Mouse (Mus musculus): ENCODE measurements around the gene Nhlrc1. TPM values are rescaled to one million over a fixed set of nuclear protein-coding genes. Genes with fewer than 3 reads are reported as not detected.

Gene Nhlrc1
- polyA plus RNA-seq, 1 experiment, result 1.0 TPM

DNA sequence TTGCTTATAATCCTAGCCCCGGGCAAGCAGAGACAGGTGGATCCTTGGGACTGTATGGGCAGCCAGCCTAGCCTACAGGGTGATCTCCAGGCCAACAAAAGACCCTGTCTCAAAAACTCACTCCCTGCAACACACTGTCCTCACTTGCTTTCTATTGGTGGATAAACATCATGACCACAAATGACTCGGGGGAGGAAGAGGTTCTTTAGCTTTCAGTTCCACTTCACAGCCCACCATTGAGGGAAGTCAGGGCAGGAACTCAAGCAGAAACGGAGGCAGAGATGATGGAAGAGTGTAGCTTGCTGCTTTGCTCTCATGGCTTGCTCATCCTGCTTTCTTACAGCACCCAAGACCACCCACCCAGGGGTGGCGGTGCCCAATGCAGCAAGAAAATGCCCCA lies 17.3 kb downstream of the Nhlrc1 start:
- Histone ChIP-seq H3K27me3 (ENCODE audit: control insufficient read depth, insufficient read depth, low read length, poor library complexity, severe bottlenecking) (no peaks in the 10 kb centered on the region), H3K4me3 (ENCODE audit: low read depth, low read length) (no peak overlapping the region), H3K36me3 (ENCODE audit: control insufficient read depth, insufficient read depth, low read length, poor library complexity, severe bottlenecking) (no peaks in the 10 kb centered on the region), H3K9ac (ENCODE audit: low read depth, poor library complexity, severe bottlenecking) (no peak overlapping the region), H3K9me3 (replicated peaks; ENCODE audit: control insufficient read depth, insufficient read depth, low read length, poor library complexity, severe bottlenecking) (no peaks in the 10 kb centered on the region), H3K27ac (ENCODE audit: insufficient read depth, low read length) (no peak overlapping the region), H3K4me1 (ENCODE audit: control insufficient read depth, insufficient read depth, low read length) (no peaks in the 10 kb centered on the region)
- TF ChIP-seq POLR2A (IDR thresholded peaks at IDR 0.05; ENCODE audit: insufficient read depth, low read length) (no peak), CTCF (IDR thresholded peaks at IDR 0.05; ENCODE audit: low read depth, low read length) (no peak)

DNA sequence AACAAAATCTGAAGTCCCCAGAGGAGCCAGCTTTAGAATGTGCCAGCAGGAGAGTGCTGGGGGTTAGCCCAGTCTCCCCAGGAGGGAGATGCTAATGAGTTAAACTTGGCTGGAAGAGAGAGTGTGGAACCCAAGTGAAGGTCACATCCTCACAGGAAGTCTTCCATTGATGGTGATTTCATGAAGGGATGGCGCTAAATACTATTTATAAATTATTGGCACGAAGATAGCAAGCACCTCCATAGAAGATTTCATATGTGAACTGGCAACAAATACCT lies 21.4 kb downstream of the Nhlrc1 start:
- Histone ChIP-seq H3K27ac (ENCODE audit: insufficient read depth, low read length) (no peak overlapping the region), H3K9me3 (replicated peaks; ENCODE audit: control insufficient read depth, insufficient read depth, low read length, poor library complexity, severe bottlenecking) (no peaks in the 10 kb centered on the region), H3K27me3 (ENCODE audit: control insufficient read depth, insufficient read depth, low read length, poor library complexity, severe bottlenecking) (no peaks in the 10 kb centered on the region), H3K9ac (ENCODE audit: low read depth, poor library complexity, severe bottlenecking) (no peak overlapping the region), H3K36me3 (ENCODE audit: control insufficient read depth, insufficient read depth, low read length, poor library complexity, severe bottlenecking) (no peaks in the 10 kb centered on the region), H3K4me3 (ENCODE audit: low read depth, low read length) (no peak overlapping the region), H3K4me1 (ENCODE audit: control insufficient read depth, insufficient read depth, low read length) (no peaks in the 10 kb centered on the region)
- no peak for TF ChIP-seq CTCF (IDR thresholded peaks at IDR 0.05; ENCODE audit: low read depth, low read length)
- no peak for TF ChIP-seq POLR2A (IDR thresholded peaks at IDR 0.05; ENCODE audit: insufficient read depth, low read length)
- TF ChIP-seq EP300 (IDR thresholded peaks at IDR 0.05; ENCODE audit: insufficient read depth, low read depth, low read length), result no peak

DNA sequence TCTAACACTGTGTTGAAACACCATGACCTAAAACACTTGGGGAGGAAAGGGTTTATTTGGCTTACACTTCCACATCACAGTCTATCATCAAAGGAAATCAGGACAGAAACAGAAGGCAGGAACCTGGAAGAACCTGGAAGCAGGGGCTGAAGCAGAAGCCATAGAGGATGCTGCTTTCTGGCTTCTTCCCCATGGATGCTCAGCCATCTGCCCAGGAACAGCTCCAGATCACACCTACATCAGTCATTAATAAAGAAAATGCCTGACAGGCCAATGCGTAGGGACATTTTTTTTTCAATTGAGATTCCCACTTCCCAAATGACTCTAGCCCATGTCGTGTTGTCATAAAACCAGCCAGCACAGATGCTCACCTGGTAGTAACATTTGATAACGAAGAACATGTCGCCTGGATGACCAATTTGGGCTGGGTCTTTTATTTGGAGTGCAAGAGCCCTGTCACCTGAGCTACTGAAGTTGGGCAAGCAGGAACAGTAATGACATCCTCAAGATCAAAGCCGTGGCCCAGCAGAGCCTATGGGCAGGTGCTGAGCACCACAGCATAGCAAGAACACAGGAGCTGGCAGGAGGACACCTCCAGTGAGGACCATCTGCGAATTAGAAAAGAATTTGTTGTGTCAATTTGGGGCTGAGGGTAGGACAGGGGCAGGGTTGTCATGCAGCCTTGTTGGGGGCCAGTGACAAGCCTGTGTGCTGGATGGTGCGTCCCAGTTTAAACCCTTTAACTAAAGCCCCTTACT lies 22.0 kb downstream of the Nhlrc1 start:
- H3K4me1 ChIP-seq (ENCODE audit: control insufficient read depth, insufficient read depth, low read length), result no peaks in the 10 kb centered on the region
- no peak overlapping the region for H3K9ac ChIP-seq (ENCODE audit: low read depth, poor library complexity, severe bottlenecking)
- H3K36me3 ChIP-seq (ENCODE audit: control insufficient read depth, insufficient read depth, low read length, poor library complexity, severe bottlenecking), result no peaks in the 10 kb centered on the region
- no peak overlapping the region for H3K27ac ChIP-seq (ENCODE audit: insufficient read depth, low read length)
- no peak for TF ChIP-seq EP300 (IDR thresholded peaks at IDR 0.05; ENCODE audit: insufficient read depth, low read depth, low read length)
- TF ChIP-seq POLR2A (IDR thresholded peaks at IDR 0.05; ENCODE audit: insufficient read depth, low read length), result no peak
- no peak for TF ChIP-seq CTCF (IDR thresholded peaks at IDR 0.05; ENCODE audit: low read depth, low read length)
- no peak overlapping the region for H3K4me3 ChIP-seq (ENCODE audit: low read depth, low read length)
- H3K27me3 ChIP-seq (ENCODE audit: control insufficient read depth, insufficient read depth, low read length, poor library complexity, severe bottlenecking), result no peaks in the 10 kb centered on the region
- no peaks in the 10 kb centered on the region for H3K9me3 ChIP-seq (replicated peaks; ENCODE audit: control insufficient read depth, insufficient read depth, low read length, poor library complexity, severe bottlenecking)

DNA sequence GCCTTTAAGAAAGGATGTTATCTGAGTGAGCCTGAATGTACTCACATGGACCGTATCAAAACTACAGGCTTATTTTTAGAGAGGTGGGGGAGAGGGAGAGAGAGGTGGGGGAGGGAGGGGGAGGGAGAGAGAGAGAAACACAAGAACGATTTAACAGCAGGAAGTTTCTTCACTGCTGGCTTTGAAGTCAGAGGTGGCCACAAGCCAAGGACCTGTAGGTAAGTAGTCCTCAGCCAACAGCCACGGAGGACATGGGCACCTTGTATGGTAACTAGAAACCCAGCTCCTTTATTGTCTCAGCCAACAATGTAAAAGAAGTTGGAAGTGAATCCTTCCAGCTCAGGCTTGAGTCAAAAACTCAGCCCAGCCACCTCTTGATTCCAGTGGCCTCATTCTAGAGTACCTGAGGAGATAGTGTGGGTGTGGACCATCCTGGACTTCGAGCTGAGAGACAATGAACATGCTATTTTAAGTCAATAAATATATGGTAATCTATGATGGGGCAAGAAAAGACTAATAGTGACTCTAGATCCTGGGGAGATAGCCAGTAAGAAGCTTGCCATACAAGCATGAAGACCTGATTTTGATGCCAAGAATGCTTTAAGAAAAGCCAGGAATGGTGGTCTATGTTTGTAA lies 24.2 kb downstream of the Nhlrc1 start:
- Histone ChIP-seq H3K4me3 (ENCODE audit: low read depth, low read length) (no peak overlapping the region), H3K4me1 (ENCODE audit: control insufficient read depth, insufficient read depth, low read length) (no peaks in the 10 kb centered on the region), H3K27me3 (ENCODE audit: control insufficient read depth, insufficient read depth, low read length, poor library complexity, severe bottlenecking) (no peaks in the 10 kb centered on the region), H3K27ac (ENCODE audit: insufficient read depth, low read length) (no peak overlapping the region), H3K9me3 (replicated peaks; ENCODE audit: control insufficient read depth, insufficient read depth, low read length, poor library complexity, severe bottlenecking) (no peaks in the 10 kb centered on the region), H3K9ac (ENCODE audit: low read depth, poor library complexity, severe bottlenecking) (no peak overlapping the region), H3K36me3 (ENCODE audit: control insufficient read depth, insufficient read depth, low read length, poor library complexity, severe bottlenecking) (no peaks in the 10 kb centered on the region)
- TF ChIP-seq EP300 (IDR thresholded peaks at IDR 0.05; ENCODE audit: insufficient read depth, low read depth, low read length), result no peak
- TF ChIP-seq POLR2A (IDR thresholded peaks at IDR 0.05; ENCODE audit: insufficient read depth, low read length), result no peak
- no peak for TF ChIP-seq CTCF (IDR thresholded peaks at IDR 0.05; ENCODE audit: low read depth, low read length)

DNA sequence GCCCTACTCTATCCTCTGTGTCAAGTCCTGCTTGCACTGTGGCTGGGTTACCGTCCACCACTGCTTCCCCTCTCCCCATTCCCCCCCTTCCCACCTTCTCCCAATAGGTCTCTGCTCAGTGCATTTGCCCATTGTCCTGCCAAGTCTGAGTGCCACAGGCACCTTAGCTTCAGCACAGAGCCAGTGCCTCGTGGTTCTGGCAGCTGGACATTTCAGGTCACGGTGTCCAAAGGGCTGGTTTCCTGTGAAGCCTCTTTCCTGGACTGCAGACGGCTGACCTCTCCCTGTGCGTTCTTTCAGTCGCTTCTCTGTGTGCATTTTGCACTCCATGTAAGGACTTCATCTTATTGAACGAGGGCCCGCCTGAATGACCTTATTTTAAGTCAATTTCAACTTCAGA lies 26.7 kb downstream of the Nhlrc1 start:
- Histone ChIP-seq H3K27me3 (ENCODE audit: control insufficient read depth, insufficient read depth, low read length, poor library complexity, severe bottlenecking) (no peaks in the 10 kb centered on the region), H3K4me1 (ENCODE audit: control insufficient read depth, insufficient read depth, low read length) (no peaks in the 10 kb centered on the region), H3K9me3 (replicated peaks; ENCODE audit: control insufficient read depth, insufficient read depth, low read length, poor library complexity, severe bottlenecking) (no peaks in the 10 kb centered on the region), H3K4me3 (ENCODE audit: low read depth, low read length) (no peak overlapping the region), H3K9ac (ENCODE audit: low read depth, poor library complexity, severe bottlenecking) (no peak overlapping the region), H3K36me3 (ENCODE audit: control insufficient read depth, insufficient read depth, low read length, poor library complexity, severe bottlenecking) (no peaks in the 10 kb centered on the region), H3K27ac (ENCODE audit: insufficient read depth, low read length) (no peak overlapping the region)
- TF ChIP-seq CTCF (IDR thresholded peaks at IDR 0.05; ENCODE audit: low read depth, low read length), result no peak
- no peak for TF ChIP-seq EP300 (IDR thresholded peaks at IDR 0.05; ENCODE audit: insufficient read depth, low read depth, low read length)
- no peak for TF ChIP-seq POLR2A (IDR thresholded peaks at IDR 0.05; ENCODE audit: insufficient read depth, low read length)

DNA sequence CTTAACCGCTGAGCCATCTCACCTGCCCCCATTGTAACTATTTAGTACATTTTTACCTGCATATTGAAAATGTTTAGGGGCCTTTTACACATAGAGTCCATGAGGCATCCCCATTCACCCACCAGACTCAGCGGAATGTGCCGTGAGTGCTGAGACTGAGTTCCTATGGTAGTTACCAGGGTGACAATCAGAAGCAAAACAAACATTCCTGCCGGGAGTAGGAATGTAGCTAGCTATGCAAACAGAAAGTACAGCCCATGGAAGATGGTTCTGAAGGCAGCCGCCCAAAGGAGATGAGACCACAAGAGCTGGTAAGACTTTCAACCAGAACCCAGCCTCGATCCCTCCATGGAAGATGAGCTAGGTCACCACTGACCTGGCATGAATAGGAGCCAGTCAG lies 28.4 kb downstream of the Nhlrc1 start:
- Histone ChIP-seq H3K9ac (ENCODE audit: low read depth, poor library complexity, severe bottlenecking) (no peak overlapping the region), H3K36me3 (ENCODE audit: control insufficient read depth, insufficient read depth, low read length, poor library complexity, severe bottlenecking) (no peaks in the 10 kb centered on the region), H3K27ac (ENCODE audit: insufficient read depth, low read length) (no peak overlapping the region), H3K4me3 (ENCODE audit: low read depth, low read length) (no peak overlapping the region), H3K9me3 (replicated peaks; ENCODE audit: control insufficient read depth, insufficient read depth, low read length, poor library complexity, severe bottlenecking) (no peaks in the 10 kb centered on the region), H3K4me1 (ENCODE audit: control insufficient read depth, insufficient read depth, low read length) (no peaks in the 10 kb centered on the region), H3K27me3 (ENCODE audit: control insufficient read depth, insufficient read depth, low read length, poor library complexity, severe bottlenecking) (no peaks in the 10 kb centered on the region)
- TF ChIP-seq POLR2A (IDR thresholded peaks at IDR 0.05; ENCODE audit: insufficient read depth, low read length) (no peak), EP300 (IDR thresholded peaks at IDR 0.05; ENCODE audit: insufficient read depth, low read depth, low read length) (no peak), CTCF (IDR thresholded peaks at IDR 0.05; ENCODE audit: low read depth, low read length) (no peak)
